Mouse (Mus musculus) natural killer cell, adult 2 months (primary cell): ENCODE results near the gene Creg2.
"Not testable (repeated sequence)": the region's sequence is repeated elsewhere in the genome, so short reads cannot be mapped to it uniquely, and the experiment has no call there.

Experiments used
- DNase-seq, 2 experiments: peaks; one replicate each; pipeline ENCODE4 v3.0.0; 2022; ENCODE audit warnings: low spot score in 2 of 2

Creg2 gene

DNA sequence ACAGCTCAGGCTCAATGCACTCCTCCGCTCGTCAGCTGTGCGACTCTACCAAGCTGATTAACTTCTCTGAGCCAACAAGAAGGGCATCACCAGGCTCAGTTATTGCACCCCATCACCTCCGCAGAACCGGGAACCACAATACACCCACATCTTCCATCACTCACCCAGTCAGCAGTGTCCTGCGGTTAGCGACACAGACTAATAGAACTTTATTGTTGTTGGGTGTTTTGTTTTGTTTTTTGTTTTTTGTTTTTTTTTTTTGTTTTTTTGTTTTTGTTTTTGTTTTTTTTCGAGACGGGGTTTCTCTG is at the start of gene Creg2:
Creg2 (minus strand) TSS at position 234 of the 308 bp plus-strand sequence.
- DNase-seq, result no peak

DNA sequence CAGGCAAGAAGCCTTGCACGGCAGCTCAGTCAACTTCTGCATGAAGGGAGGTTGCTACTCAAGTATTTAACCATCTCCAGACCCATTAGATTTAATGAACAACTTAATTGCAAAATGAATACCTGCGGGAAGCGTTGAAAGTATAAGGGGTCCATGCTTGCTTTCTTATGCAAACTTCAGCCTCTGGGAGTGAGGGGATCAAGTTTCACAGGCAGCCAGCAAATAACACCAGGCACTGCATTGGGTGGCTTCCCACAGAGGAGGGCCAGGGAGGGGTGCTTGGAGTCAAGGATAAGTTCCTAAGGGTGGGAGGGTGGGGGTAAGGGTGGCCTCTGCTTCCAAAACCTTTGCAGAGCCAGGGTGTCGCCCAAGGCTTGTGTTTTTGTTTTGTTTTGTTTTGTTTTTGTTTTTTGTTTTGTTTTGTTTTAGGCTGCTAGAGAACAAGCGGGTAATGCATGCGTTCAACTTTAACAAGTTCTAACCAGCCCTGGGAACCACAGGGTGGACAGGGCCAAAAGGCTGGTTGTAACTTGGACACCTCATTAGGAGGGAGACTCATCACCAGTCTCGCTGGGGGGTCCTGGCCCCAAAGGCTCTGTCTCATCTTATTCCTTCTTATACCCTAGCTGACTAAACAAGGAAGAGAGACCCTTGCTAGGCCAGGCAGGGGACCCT is 49.5 kb upstream of the Creg2 start:
- DNase-seq, result no peak

DNA sequence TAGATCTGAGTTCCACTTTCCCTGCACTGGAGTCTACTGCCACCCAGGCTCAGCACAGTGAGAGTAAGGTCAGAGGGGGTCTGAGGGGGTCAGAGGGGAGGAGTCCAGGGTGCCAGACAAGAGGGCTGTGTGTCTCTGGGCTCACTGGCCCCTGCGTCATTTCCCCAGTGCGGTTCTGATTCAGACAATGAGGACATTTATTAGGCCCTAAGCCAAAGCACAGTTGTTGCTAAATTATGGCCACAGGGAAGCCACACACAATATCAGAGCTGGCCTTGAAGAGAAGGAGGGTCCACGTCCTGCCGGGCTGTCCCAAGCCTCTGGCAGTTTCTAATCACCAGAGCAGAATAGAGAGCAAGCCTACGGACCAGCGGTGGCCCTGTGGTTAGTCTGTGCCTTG is 47.2 kb upstream of the Creg2 start:
- DNase-seq, result no peak

DNA sequence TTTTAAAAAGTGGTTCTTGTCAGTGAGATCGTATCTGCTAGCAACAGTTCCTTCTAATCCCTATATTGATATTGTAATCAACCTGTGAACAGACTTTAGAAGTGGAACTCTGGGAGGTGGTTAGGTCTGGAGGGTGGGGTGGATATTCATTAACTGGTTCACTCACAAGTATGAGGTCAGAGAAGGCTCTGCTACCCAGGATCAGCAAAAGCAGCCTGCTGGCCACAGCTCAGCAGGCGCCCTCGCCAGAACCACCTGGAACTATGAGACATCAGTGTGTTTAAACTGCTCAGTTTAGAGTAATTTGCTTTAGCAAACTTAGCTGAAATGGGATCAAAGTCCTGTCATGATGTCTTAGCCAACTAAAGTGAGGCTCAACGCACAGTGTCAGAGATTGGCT is 43.9 kb upstream of the Creg2 start:
- no peak for DNase-seq

GRCm38 (mm10) chr1:39694756-39695155 is 43.5 kb upstream of the Creg2 start:
- DNase-seq, result no peak

DNA sequence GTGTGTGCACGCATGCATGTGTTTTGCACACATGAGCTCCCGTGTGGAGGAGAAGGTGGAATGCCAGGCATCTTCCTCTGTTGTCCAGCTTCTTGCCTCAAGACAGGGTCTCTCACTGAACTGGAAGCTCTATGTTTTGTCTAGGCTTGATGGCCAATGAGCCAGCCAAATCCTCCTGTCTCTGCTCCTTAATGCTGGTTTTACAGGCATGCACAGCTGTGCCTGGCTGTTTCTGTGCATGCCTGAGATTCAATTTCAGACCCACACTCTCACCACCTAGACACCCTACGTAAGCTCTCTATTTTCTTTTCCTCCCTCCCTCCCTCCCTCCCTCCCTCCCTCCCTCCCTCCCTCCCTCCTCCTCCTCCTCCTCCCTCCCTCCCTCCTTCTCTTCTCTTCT is 40.7 kb upstream of the Creg2 start:
- DNase-seq, result no peak

GRCm38 (mm10) chr1:39691061-39691460 is 39.8 kb upstream of the Creg2 start:
- no peak for DNase-seq

GRCm38 (mm10) chr1:39688573-39688972 is 37.3 kb upstream of the Creg2 start:
- DNase-seq, result no peak

DNA sequence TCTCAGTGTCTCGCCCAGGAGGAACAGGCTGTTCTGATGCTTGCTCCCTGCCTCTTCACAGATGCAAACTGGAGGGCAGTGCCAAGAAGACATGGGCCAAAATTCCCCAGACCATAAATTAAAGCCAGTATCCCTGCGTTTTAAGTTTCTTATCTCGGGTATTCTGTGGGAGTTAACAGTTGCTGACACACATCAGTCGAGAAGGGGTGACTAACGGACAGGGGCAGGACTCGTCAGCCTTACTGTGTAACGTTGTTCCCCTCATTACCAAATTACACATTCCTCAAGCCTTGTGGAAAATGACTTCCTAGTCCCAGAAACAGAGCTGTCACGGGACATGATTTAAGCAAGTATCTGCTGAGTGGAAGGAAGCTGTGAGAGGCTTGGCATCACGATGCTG is 36.0 kb upstream of the Creg2 start:
- no peak for DNase-seq

- peak; percentile 35 to 54 for DNase-seq
Measured at GRCm38 (mm10) chr1:39685841-39686240, 34.6 kb upstream of the Creg2 start.

GRCm38 (mm10) chr1:39681638-39682037 is 30.4 kb upstream of the Creg2 start:
- no peak for DNase-seq

GRCm38 (mm10) chr1:39680546-39680945 is 29.3 kb upstream of the Creg2 start:
- no peak for DNase-seq

DNA sequence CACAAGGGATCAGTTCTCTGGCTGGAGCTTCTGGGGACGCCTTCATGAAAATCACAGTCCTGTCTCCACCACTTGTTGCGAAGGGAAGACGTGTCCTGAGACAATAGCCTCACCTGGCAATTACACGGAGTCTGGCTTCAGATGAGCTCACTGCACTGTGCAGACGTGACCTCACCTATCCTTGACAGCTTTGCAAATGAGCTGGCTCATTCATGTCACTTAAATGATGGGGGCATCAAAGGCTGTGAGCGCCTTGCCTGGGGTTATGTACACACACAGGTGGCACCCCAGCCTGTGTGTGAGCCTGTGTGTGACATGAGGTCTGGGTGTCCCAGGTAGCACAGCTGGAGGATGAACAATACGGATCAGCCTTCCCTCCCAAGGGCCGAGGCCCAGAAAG is 27.6 kb upstream of the Creg2 start:
- no peak for DNase-seq

DNA sequence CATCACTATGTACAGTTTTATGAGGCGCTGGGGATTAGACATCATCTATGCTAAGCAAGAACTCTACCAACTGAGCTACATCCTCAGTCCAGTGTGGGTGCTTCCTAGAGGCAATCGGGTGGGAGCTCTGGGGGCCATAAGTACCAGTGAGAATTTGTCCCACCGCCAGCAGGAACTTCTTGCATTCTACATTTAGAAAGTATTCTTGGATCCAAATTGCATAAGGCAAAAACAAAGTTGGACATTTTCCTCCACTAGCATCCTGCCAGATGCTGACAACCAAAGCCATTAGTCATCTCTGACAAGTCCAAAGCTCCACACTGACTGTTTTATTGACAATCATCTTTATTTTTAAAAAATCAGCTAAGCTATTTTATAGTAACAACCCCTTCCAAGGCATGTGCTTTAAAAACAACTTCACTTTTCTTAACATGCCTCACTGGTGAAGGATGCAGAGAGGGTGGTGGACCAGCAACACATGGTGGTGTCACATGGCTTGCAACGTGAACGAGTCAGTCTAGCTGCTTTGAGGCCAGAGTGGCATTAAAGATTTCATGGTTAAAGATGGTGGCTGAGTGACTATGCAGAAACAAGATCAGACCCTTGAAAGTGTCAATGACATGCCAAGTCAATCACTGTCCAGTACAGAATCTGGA is 25.1 kb upstream of the Creg2 start:
- DNase-seq, result no peak

GRCm38 (mm10) chr1:39672362-39673105 is 21.3 kb upstream of the Creg2 start:
- DNase-seq, result no peak

GRCm38 (mm10) chr1:39670211-39670935 is 19.1 kb upstream of the Creg2 start:
- no peak for DNase-seq

- no peak for DNase-seq
Measured at GRCm38 (mm10) chr1:39666751-39667252, 15.5 kb upstream of the Creg2 start.

- no peak for DNase-seq
Measured at GRCm38 (mm10) chr1:39664039-39664625, 12.9 kb upstream of the Creg2 start.

DNA sequence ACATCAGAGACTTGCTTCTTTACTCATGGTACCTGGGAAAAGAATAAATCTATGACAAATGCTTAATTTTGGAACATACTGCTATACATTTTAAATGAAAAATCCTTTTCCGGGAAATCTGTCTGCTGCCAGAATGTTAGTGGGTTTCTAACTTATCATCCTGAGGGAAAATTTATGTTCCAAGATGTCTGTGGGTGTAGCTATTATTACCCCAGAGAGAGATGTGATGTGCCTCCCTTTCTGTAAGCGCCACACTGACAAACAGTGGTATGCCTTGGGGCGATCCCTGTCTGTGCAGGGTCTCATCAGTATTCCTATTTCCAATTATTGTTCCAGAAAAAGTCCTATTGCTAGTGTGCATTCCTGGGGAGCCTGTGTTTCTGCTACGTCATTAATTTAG is 11.8 kb upstream of the Creg2 start:
- no peak for DNase-seq

GRCm38 (mm10) chr1:39656976-39657529 is 5.8 kb upstream of the Creg2 start:
- DNase-seq, result no peak

DNA sequence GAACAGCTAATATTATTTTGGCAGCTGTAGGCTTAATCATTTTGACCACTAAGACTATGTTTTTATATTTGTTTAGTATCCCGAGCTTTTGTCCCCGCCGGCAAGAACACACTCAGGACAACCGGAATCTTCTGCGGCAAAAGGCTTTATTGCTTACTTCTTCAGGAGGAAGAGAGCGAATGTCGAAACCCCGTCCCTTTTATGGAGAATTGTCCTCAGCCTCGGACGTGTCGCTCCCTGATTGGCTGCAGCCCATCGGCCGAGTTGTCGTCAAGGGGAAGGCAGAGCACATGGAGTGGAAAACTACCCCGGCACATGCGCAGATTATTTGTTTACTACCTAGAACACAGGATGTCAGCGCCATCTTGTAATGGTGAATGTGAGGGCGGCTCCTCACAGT is 3.6 kb upstream of the Creg2 start:
- not testable (repeated sequence) for DNase-seq

DNA sequence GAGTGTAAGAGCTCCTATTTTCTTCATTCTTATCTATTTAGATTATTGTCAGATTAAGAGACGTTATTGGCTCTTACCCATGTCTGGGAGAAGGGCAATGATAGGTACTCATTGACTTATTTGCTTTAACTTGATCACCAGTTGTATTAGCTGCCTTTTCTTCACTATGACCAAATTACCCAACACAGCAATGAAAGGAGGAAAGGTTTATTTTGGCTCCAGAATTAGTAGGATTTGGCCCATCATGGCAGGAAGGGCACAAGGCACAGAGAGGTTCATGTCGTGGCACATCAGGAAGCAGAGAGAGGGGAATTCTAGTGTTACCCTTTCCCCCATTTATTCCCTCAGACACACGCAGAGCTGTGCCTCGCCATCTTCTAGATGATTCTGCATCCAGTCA is 1.8 kb upstream of the Creg2 start:
- DNase-seq, result no peak
